Mouse (Mus musculus) liver, embryonic 14.5 days (tissue): Measurements from ENCODE around the gene Hoxd3.

Experiments used
- CTCF ChIP-seq: IDR thresholded peaks from 2 replicates; pipeline ENCODE4 v1.5.1; 2016; ENCODE audit warnings: antibody characterized with exemption, low read depth, control low read depth
- EP300 ChIP-seq: IDR thresholded peaks from 2 replicates; pipeline ENCODE4 v1.6.1; 2016; ENCODE audit warnings: antibody characterized with exemption, low read depth

- no peak for TF ChIP-seq EP300
- TF ChIP-seq CTCF: no peak
These were observed 39.9 kb upstream of the Hoxd3 start for GRCm38 (mm10) chr2:74671847-74672246.
